Mouse (Mus musculus): ENCODE results near the gene Bach2. TPM values are rescaled to one million over a fixed set of nuclear protein-coding genes. Genes with fewer than 3 reads are reported as not detected.

Bach2 gene
- polyA plus RNA-seq, 1 experiment from 2014 or later = 1.1 TPM

GRCm38 (mm10) chr4:32199156-32199555 is 39.4 kb upstream of the Bach2 start:
- TF ChIP-seq CTCF (IDR thresholded peaks at IDR 0.05; ENCODE audit: low read depth) = no peak

GRCm38 (mm10) chr4:32201114-32201513 is 37.5 kb upstream of the Bach2 start:
- TF ChIP-seq CTCF (IDR thresholded peaks at IDR 0.05; ENCODE audit: low read depth) = no peak
- Histone ChIP-seq H3K4me3 (ENCODE audit: low read depth, low read length) (no peak overlapping the region), H3K4me2 (replicated peaks; ENCODE audit: low read depth) (no peak overlapping the region), H3K4me1 (replicated peaks; ENCODE audit: control insufficient read depth, insufficient read depth, low read length) (no peaks in the 10 kb centered on the region), H3K9ac (ENCODE audit: low read depth, low read length) (no peak overlapping the region), H3K27ac (ENCODE audit: low read depth, low read length) (no peak overlapping the region), H3K27me3 (replicated peaks; ENCODE audit: control insufficient read depth, insufficient read depth, low read length) (no peaks in the 10 kb centered on the region), H3K9me3 (ENCODE audit: control insufficient read depth) (no peaks in the 10 kb centered on the region), H3K36me3 (ENCODE audit: control insufficient read depth, insufficient read depth) (no peaks in the 10 kb centered on the region)
- no peak for ATAC-seq
- WGBS = 81% methylated on average over 8 of the region's 8 CpGs

More at GRCm38 (mm10) chr4:32199156-32199555, 39.4 kb upstream of the Bach2 start:
- Histone ChIP-seq H3K27me3 (replicated peaks; ENCODE audit: control insufficient read depth, insufficient read depth, low read length) (no peaks in the 10 kb centered on the region), H3K4me1 (replicated peaks; ENCODE audit: control insufficient read depth, insufficient read depth, low read length) (0 out of 2 replicates have a peak, but pooled peaks cover 2% of the 10 kb centered on the region), H3K27ac (ENCODE audit: low read depth, low read length) (no peak overlapping the region), H3K4me3 (ENCODE audit: low read depth, low read length) (no peak overlapping the region), H3K9me3 (ENCODE audit: control insufficient read depth) (no peaks in the 10 kb centered on the region), H3K4me2 (replicated peaks; ENCODE audit: low read depth) (no peak overlapping the region), H3K36me3 (ENCODE audit: control insufficient read depth, insufficient read depth) (no peaks in the 10 kb centered on the region), H3K9ac (ENCODE audit: low read depth, low read length) (no peak overlapping the region)
- 72% methylated on average over 7 of the region's 7 CpGs for WGBS
- ATAC-seq = no peak

GRCm38 (mm10) chr4:32202362-32202761 is 36.2 kb upstream of the Bach2 start:
- ATAC-seq = no peak
- no peak overlapping the region for H3K27ac ChIP-seq (ENCODE audit: low read depth, low read length)
- no peak for TF ChIP-seq CTCF (IDR thresholded peaks at IDR 0.05; ENCODE audit: low read depth)

GRCm38 (mm10) chr4:32204819-32205218 is 33.8 kb upstream of the Bach2 start:
- ATAC-seq = no peak
- no peak overlapping the region for H3K9ac ChIP-seq (ENCODE audit: low read depth, low read length)
- H3K4me1 ChIP-seq (replicated peaks; ENCODE audit: control insufficient read depth, insufficient read depth, low read length) = no peaks in the 10 kb centered on the region
- no peak overlapping the region for H3K4me3 ChIP-seq (ENCODE audit: low read depth, low read length)
- TF ChIP-seq CTCF (IDR thresholded peaks at IDR 0.05; ENCODE audit: low read depth) = no peak
- WGBS = 44% methylated on average over 4 of the region's 4 CpGs
- H3K36me3 ChIP-seq (ENCODE audit: control insufficient read depth, insufficient read depth) = no peaks in the 10 kb centered on the region
- H3K9me3 ChIP-seq (ENCODE audit: control insufficient read depth) = no peaks in the 10 kb centered on the region
- no peak overlapping the region for H3K4me2 ChIP-seq (replicated peaks; ENCODE audit: low read depth)
- H3K27ac ChIP-seq (ENCODE audit: low read depth, low read length) = no peak overlapping the region
- no peaks in the 10 kb centered on the region for H3K27me3 ChIP-seq (replicated peaks; ENCODE audit: control insufficient read depth, insufficient read depth, low read length)

More at GRCm38 (mm10) chr4:32202362-32202761, 36.2 kb upstream of the Bach2 start:
- Histone ChIP-seq H3K4me1 (replicated peaks; ENCODE audit: control insufficient read depth, insufficient read depth, low read length) (no peaks in the 10 kb centered on the region), H3K9me3 (ENCODE audit: control insufficient read depth) (no peaks in the 10 kb centered on the region), H3K9ac (ENCODE audit: low read depth, low read length) (no peak overlapping the region), H3K27me3 (replicated peaks; ENCODE audit: control insufficient read depth, insufficient read depth, low read length) (no peaks in the 10 kb centered on the region), H3K36me3 (ENCODE audit: control insufficient read depth, insufficient read depth) (no peaks in the 10 kb centered on the region), H3K4me2 (replicated peaks; ENCODE audit: low read depth) (no peak overlapping the region), H3K4me3 (ENCODE audit: low read depth, low read length) (no peak overlapping the region)
- WGBS = 89% methylated on average over 5 of the region's 5 CpGs

DNA sequence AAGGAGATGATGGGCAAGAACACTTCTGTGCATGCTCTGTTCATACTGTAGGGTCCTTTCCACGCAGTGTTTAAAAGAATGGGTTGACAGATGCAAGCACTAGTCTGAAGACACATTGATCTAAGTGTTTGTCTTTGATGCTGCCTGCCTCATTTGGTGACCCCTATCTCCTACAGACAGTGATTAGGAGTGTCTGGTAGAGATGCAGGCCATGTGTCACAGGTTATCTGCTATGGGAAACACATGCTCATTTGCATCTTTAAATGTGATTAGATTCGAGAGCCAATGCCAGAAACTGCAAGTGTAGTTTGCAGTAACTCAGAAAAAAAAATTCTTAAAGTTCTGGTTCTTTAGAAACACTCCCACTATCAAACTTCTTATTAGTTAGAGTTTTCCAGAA is 32.8 kb upstream of the Bach2 start:
- Histone ChIP-seq H3K27ac (ENCODE audit: low read depth, low read length) (no peak overlapping the region), H3K4me2 (replicated peaks; ENCODE audit: low read depth) (no peak overlapping the region), H3K9ac (ENCODE audit: low read depth, low read length) (no peak overlapping the region), H3K36me3 (ENCODE audit: control insufficient read depth, insufficient read depth) (no peaks in the 10 kb centered on the region), H3K9me3 (ENCODE audit: control insufficient read depth) (no peaks in the 10 kb centered on the region), H3K4me1 (replicated peaks; ENCODE audit: control insufficient read depth, insufficient read depth, low read length) (no peaks in the 10 kb centered on the region), H3K4me3 (ENCODE audit: low read depth, low read length) (no peak overlapping the region), H3K27me3 (replicated peaks; ENCODE audit: control insufficient read depth, insufficient read depth, low read length) (no peaks in the 10 kb centered on the region)
- 52% methylated on average over 2 of the region's 2 CpGs for WGBS
- no peak for ATAC-seq
- TF ChIP-seq CTCF (IDR thresholded peaks at IDR 0.05; ENCODE audit: low read depth) = no peak

DNA sequence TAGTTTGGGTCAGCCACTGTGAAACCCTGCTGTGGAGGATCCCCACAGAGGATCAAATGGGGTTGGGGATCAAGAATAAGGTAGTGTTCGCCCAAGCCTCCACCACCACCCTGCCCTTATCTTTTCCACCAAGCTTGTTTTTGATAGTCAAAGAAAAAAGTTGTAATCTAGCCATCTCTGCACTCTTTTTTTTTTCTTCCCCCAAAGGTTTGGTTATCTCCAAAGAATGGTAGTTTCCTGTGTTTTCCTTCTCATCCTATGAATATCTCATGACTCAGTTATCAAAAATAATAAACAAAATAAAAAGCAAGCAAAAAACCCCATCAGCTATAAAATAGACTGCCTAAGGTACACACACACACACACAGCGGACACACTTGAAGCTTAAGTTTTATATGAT is 28.6 kb upstream of the Bach2 start:
- Histone ChIP-seq H3K27me3 (replicated peaks; ENCODE audit: control insufficient read depth, insufficient read depth, low read length) (no peaks in the 10 kb centered on the region), H3K4me1 (replicated peaks; ENCODE audit: control insufficient read depth, insufficient read depth, low read length) (no peaks in the 10 kb centered on the region), H3K27ac (ENCODE audit: low read depth, low read length) (no peak overlapping the region), H3K36me3 (ENCODE audit: control insufficient read depth, insufficient read depth) (no peaks in the 10 kb centered on the region), H3K9me3 (ENCODE audit: control insufficient read depth) (no peaks in the 10 kb centered on the region), H3K4me2 (replicated peaks; ENCODE audit: low read depth) (no peak overlapping the region), H3K9ac (ENCODE audit: low read depth, low read length) (no peak overlapping the region), H3K4me3 (ENCODE audit: low read depth, low read length) (no peak overlapping the region)
- no peak for TF ChIP-seq CTCF (IDR thresholded peaks at IDR 0.05; ENCODE audit: low read depth)
- 78% methylated on average over 2 of the region's 2 CpGs for WGBS
- no peak for ATAC-seq
